Mouse (Mus musculus) testis, adult 2 months (tissue): Measurements from ENCODE around the gene L3mbtl1.

Experiments
- CTCF ChIP-seq: fragments of 200-500 bp; IDR thresholded peaks from 2 replicates; pipeline ENCODE4 v1.5.1; 2012; ENCODE audit warnings: low read depth, mild to moderate bottlenecking, inconsistent platforms, low read length, moderate library complexity; ENCODE audit not compliant: control insufficient read depth, insufficient read depth, insufficient replicate concordance
- POLR2A ChIP-seq: fragments of 200-500 bp; IDR thresholded peaks from 2 replicates; pipeline ENCODE4 v1.6.1; 2012; ENCODE audit warnings: low read depth, mild to moderate bottlenecking, inconsistent platforms, low read length, moderate library complexity; ENCODE audit not compliant: control insufficient read depth

DNA sequence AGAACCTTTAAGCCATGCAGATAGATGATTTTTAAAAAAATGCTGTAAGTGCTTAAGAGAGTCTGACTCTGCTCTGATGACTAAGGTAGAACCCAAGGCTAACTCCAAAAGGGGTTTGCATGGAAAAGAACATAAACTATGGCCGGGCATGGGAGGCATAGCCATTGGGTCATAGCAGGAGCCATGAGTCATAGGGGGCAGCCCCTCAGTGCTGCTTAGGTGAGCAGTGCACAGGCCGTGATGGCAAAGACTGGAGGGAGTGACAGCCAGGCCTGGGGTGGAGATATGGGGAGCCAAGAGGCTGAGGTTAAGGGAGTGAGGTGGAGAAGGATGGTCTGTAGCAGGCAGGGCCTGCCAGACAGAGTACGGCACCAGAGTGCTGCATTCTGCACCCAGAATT, 25.8 kb downstream of the L3mbtl1 start:
- TF ChIP-seq CTCF = no peak
- TF ChIP-seq POLR2A = no peak
